Mouse (Mus musculus) embryonic facial prominence, embryonic 13.5 days (tissue): ENCODE results near the gene Gm13030. TPM values are rescaled to one million over a fixed set of nuclear protein-coding genes. Genes with fewer than 3 reads are reported as not detected.
A peak's percentile ranks its signal among the peaks of the same experiment; 100 is the strongest.

ENCODE experiments used
- ATAC-seq: fragments of 200-750 bp; cut with Nextera tagmentation; 2 replicates; pipeline ENCODE4 v1.8.0; 2017; ENCODE audit warnings: low read depth; ENCODE audit not compliant: insufficient number of reproducible peaks, insufficient read depth, low FRiP score, low TSS enrichment
- H3K27ac ChIP-seq: fragments of 300-500 bp; sonication (generic); 2 replicates; pipeline ENCODE4 v1.5.1; 2015; ENCODE audit warnings: moderate library complexity, mild to moderate bottlenecking, inconsistent platforms
- H3K27me3 ChIP-seq: fragments of 300-500 bp; sonication (generic); 2 replicates; pipeline ENCODE4 v1.6.1; 2015; ENCODE audit warnings: mild to moderate bottlenecking, inconsistent platforms
- H3K36me3 ChIP-seq: fragments of 300-500 bp; sonication (generic); 2 replicates; pipeline ENCODE4 v1.6.1; 2015; ENCODE audit warnings: mild to moderate bottlenecking, inconsistent platforms
- H3K4me1 ChIP-seq: fragments of 300-500 bp; sonication (generic); 2 replicates; pipeline ENCODE4 v1.6.1; 2015; ENCODE audit warnings: inconsistent platforms
- H3K4me2 ChIP-seq: fragments of 300-500 bp; sonication (generic); 2 replicates; pipeline ENCODE4 v1.6.1; 2015; ENCODE audit warnings: moderate library complexity, mild to moderate bottlenecking, inconsistent platforms
- H3K4me3 ChIP-seq: fragments of 300-500 bp; sonication (generic); 2 replicates; pipeline ENCODE4 v1.5.1; 2015; ENCODE audit warnings: mild to moderate bottlenecking, inconsistent platforms
- H3K9ac ChIP-seq: fragments of 300-500 bp; sonication (generic); 2 replicates; pipeline ENCODE4 v1.6.1; 2015; ENCODE audit warnings: mild to moderate bottlenecking, inconsistent platforms
- H3K9me3 ChIP-seq: fragments of 300-500 bp; sonication (generic); 2 replicates; pipeline ENCODE4 v1.6.1; 2016; ENCODE audit warnings: inconsistent platforms
- WGBS: fragments of 180-500 bp; shearing (Covaris S2); methylation state at CpG from one replicate; pipeline ENCODE4 v1.1.7; 2015; ENCODE audit warnings: mixed read lengths; 5-methylcytosine and 5-hydroxymethylcytosine counted together
- polyA plus RNA-seq: library from polyadenylated mRNA; unstranded; fragments of >200 nt; fragmentation: Nextera tagmentation; extraction: Ambion mirVana; gene quantifications from 2 replicates; pipeline ENCODE4 v1.2.1, GENCODE M21; 2015

Gene Gm13030
- polyA plus RNA-seq, 1 experiment from 2014 or later: not detected

DNA sequence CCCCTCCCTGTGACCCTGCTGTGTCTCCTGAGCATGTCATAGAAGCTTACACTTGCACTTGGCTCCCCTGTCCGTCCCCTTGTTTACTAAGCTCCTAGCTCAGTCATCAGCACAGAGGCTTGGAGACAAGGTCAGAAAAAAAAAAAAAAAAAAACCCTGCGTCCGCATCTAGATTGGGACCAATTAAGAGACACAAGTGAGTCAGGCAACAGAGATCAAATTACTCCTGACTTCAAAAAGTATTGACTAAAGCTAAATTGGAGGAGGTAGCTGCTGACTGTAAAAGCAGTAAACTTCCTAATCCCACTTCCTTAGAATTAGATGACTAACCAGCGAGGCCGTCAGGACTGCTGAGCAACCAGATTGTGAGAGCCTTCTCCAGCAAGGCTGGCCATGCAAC is 8.7 kb downstream of the Gm13030 start:
- Histone ChIP-seq H3K27me3 (peaks cover 3% of the 10 kb centered on the region; the same call in 1 of the 2 replicates), H3K4me3 (no peak overlapping the region), H3K4me1 (no peaks in the 10 kb centered on the region), H3K4me2 (no peak overlapping the region), H3K9ac (no peak overlapping the region), H3K9me3 (no peaks in the 10 kb centered on the region), H3K36me3 (no peaks in the 10 kb centered on the region), H3K27ac (no peak overlapping the region)
- WGBS: 16% methylated on average over 5 of the region's 5 CpGs
- no peak for ATAC-seq

DNA sequence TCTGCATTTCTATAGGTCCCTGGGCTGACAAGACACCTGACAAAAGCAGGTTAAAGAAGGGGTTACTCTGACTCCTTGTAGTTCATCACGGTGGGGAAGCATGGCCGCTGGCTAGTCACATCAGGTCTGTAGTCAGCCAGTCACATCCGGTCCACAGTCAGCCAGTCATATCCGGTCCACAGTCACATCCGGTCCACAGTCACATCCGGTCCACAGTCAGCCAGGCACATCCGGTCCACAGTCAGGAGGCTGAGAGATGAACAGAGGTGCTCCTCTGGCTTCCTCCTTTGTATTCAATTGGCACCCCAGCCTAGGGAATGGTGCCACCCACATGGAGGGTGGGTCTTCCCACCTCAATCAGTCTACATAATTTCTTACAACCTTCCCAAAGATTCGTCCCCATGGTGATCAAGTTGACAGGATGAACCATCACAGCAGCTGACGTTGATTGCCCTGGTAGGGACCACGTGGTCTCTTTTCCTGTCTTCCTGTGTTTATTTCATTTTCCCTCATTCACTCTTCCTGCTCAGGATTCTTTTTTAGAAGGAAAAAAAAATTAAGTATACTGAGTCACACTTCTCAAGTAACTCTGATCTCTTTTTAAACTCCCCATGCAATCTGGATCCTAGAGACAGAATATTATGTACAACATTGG is 10.3 kb downstream of the Gm13030 start, which contains the start of gene Pla2g5:
Gene Pla2g5, minus strand, starts transcription at position 139 of the 655 bp plus-strand sequence.
- WGBS: 73% methylated on average over 10 of the region's 10 CpGs
- Histone ChIP-seq H3K4me1 (no peaks in the 10 kb centered on the region), H3K27me3 (peaks cover 3% of the 10 kb centered on the region; the same call in 1 of the 2 replicates), H3K9me3 (no peaks in the 10 kb centered on the region), H3K4me2 (no peak within 1 kb of the TSS), H3K27ac (no peak within 1 kb of the TSS), H3K4me3 (no peak within 1 kb of the TSS), H3K9ac (no peak within 1 kb of the TSS), H3K36me3 (no peaks in the 10 kb centered on the region)
- ATAC-seq: no peak

DNA sequence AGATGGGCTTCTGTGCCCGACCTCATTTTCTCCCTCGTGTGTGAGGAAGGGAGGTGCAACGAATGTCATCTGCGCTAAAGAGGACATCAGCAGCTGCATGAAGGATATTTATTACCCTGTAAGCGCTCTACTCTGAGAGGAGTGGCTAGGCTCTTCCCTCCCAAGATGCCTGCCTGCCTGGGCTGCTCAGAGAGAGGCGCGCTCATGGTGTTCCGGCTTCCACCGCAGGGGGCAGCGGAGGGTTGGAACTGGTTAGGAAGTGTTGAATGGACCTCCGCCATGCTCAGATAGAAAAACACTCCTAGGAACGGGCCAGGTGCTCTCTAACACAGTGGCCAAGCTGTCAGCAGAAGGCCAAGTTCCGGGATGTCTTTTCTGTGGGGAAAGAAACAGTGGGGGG is 14.0 kb downstream of the Gm13030 start:
- H3K9ac ChIP-seq: no peak overlapping the region
- H3K4me1 ChIP-seq: no peaks in the 10 kb centered on the region
- H3K27me3 ChIP-seq: peaks cover 2% of the 10 kb centered on the region; the same call in 1 of the 2 replicates
- H3K9me3 ChIP-seq: no peaks in the 10 kb centered on the region
- H3K4me3 ChIP-seq: peak overlapping the region; percentile 17; the same call in 1 of the 2 replicates
- 5% methylated on average over 13 of the region's 13 CpGs for WGBS
- H3K4me2 ChIP-seq: peak overlapping the region; percentile 48
- no peak for ATAC-seq
- H3K27ac ChIP-seq: no peak overlapping the region
- no peaks in the 10 kb centered on the region for H3K36me3 ChIP-seq

DNA sequence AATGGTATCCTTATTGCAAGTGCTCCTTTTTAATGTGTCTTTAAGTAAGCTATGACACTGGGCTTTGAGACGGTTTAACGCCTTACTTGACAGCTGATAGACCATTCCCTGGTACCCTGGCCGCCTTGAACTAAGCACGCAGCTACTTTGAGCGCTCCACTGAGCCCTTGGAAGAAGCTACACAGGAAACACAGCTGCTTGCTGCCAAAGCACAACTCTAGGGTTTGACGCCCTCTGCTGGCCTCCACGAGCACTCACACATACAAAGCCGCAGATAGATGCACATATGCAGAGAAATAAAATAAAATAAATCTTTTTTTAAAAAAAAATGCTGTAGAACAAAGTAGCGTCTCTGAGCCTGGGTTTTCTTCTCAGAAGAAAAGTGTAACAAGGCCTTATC is 14.5 kb downstream of the Gm13030 start:
- no peaks in the 10 kb centered on the region for H3K4me1 ChIP-seq
- no peak for ATAC-seq
- WGBS: 22% methylated on average over 9 of the region's 9 CpGs
- no peaks in the 10 kb centered on the region for H3K9me3 ChIP-seq
- no peaks in the 10 kb centered on the region for H3K36me3 ChIP-seq
- H3K4me2 ChIP-seq: peak overlapping the region; percentile 48
- peak overlapping the region; percentile 17; the same call in 1 of the 2 replicates for H3K4me3 ChIP-seq
- H3K9ac ChIP-seq: no peak overlapping the region
- no peak overlapping the region for H3K27ac ChIP-seq
- H3K27me3 ChIP-seq: no peaks in the 10 kb centered on the region

DNA sequence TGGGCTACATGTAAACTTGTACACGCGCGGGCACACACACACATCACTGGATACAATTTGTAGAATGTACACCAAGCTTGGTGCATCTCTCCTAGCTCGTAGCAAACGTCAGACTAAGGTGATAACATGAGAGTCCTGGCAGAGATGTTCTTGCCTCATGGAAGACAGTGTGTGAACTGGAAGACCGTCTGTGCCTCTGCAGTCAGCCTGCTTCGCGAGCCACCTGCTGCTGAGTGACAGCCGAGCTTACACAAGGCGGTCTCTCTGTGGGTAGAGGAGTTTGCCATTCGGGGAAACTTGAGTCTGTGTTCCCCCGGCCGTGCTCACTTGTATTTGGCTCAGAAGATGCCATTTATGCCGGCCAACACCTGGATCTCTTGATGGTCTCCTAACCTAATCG is 15.3 kb downstream of the Gm13030 start:
- Histone ChIP-seq H3K27ac (no peak overlapping the region), H3K36me3 (no peaks in the 10 kb centered on the region), H3K4me1 (no peaks in the 10 kb centered on the region), H3K27me3 (no peaks in the 10 kb centered on the region; the same call in 1 of the 2 replicates), H3K4me3 (no peak overlapping the region), H3K4me2 (no peak overlapping the region), H3K9ac (no peak overlapping the region), H3K9me3 (no peaks in the 10 kb centered on the region)
- no peak for ATAC-seq
- 84% methylated on average over 15 of the region's 15 CpGs for WGBS

DNA sequence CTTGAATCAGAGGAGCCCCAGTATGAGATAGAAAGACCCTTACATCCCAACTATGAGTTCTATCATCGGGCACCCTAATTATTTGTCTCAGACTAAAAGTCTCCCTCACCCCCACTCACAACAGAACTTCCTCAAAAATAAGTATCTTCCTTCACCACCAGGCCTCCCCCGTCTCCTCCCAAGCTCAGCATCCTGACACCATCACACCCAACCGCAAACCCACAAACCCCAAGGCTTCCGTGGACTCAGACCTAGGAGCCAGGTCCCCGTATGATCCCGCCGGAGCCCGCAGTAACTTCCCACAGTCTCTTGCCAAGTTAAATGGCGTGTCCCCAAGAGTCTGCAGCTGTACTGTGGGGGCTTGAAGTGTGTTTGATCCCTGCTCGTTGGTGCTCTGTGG is 16.2 kb downstream of the Gm13030 start:
- Histone ChIP-seq H3K9me3 (no peaks in the 10 kb centered on the region), H3K4me2 (no peak overlapping the region), H3K27ac (no peak overlapping the region), H3K4me1 (no peaks in the 10 kb centered on the region), H3K9ac (no peak overlapping the region), H3K4me3 (no peak overlapping the region), H3K27me3 (peaks cover 1% of the 10 kb centered on the region; the same call in 1 of the 2 replicates), H3K36me3 (no peaks in the 10 kb centered on the region)
- no peak for ATAC-seq
- WGBS: 87% methylated on average over 10 of the region's 10 CpGs

DNA sequence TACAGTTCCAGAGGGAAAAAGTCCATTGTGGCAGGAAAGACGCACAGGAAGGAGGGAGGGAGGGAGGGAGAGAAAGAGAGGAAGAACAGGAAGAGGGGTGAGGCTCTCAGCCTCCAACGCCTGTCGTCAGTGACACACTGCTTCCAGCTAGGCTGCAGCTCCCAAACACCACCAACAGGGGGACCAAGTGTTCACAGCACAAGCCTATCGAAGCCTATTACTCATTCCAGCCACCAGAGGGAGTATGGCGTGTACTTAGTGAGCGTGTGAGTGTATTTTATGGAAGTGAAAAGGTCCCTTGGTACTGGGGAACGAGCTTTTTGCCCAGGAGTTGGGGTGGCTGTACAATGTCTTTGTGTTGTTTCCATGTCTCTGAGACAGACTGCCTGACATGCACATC is 17.3 kb downstream of the Gm13030 start:
- no peaks in the 10 kb centered on the region for H3K36me3 ChIP-seq
- WGBS: 18% methylated on average over 7 of the region's 7 CpGs
- no peak overlapping the region for H3K27ac ChIP-seq
- H3K4me1 ChIP-seq: no peaks in the 10 kb centered on the region
- no peak overlapping the region for H3K4me2 ChIP-seq
- H3K27me3 ChIP-seq: peaks cover 5% of the 10 kb centered on the region; the same call in 1 of the 2 replicates
- no peak overlapping the region for H3K4me3 ChIP-seq
- no peak for ATAC-seq
- H3K9ac ChIP-seq: no peak overlapping the region
- no peaks in the 10 kb centered on the region for H3K9me3 ChIP-seq

DNA sequence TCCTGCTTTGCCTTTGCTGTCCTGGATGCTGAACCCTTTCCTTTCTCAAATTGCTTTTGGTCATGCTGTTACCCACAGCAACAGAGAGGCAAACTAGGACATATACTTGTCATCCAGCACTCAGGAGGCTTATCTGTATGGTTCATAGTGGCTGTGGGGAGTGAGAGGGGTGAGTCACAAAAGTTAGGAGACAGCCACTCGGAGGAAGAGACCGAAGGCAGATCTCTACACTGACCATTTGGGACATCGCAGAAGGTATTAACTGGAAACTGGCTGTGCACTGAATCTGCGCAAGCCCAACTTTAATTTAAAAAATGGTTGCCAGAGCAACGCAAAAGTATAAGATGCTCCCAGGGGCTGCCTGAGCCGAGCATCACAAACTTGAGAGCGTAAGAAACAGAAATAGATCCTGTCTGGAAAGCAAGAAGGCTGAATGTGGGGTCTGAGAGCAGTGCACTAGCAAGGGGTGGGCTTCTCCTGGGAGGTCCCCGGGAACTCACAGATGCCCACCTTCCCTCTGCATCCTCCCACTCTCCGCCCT is 18.6 kb downstream of the Gm13030 start:
- H3K9me3 ChIP-seq: no peaks in the 10 kb centered on the region
- H3K4me1 ChIP-seq: no peaks in the 10 kb centered on the region
- 79% methylated on average over 9 of the region's 9 CpGs for WGBS
- H3K4me2 ChIP-seq: no peak overlapping the region
- ATAC-seq: no peak
- H3K27ac ChIP-seq: no peak overlapping the region
- H3K9ac ChIP-seq: no peak overlapping the region
- no peak overlapping the region for H3K4me3 ChIP-seq
- peaks cover 10% of the 10 kb centered on the region; the same call in 1 of the 2 replicates for H3K27me3 ChIP-seq
- no peaks in the 10 kb centered on the region for H3K36me3 ChIP-seq

DNA sequence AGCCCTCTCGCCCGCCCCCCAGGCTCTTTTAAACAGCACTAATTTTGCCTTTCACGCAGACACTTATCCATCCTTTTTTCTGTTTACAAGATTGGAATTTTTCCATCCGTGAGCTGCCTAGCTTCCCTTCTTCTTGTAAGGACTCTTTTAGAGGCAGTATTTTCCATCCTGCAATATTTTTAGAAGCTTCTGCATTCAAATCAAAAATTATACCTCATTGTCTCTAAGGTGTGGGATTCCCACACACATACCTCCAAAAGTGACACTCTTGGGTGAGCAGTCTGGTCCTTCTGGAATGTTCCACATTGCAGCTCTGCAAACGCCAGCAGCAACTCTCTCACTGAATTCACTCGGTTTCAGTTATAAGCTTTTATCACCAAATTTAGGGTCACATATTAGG is 20.8 kb downstream of the Gm13030 start:
- no peaks in the 10 kb centered on the region for H3K4me1 ChIP-seq
- H3K4me3 ChIP-seq: no peak overlapping the region
- H3K9me3 ChIP-seq: no peaks in the 10 kb centered on the region
- no peak overlapping the region for H3K9ac ChIP-seq
- ATAC-seq: no peak
- peaks cover 10% of the 10 kb centered on the region; the same call in 1 of the 2 replicates for H3K27me3 ChIP-seq
- H3K4me2 ChIP-seq: no peak overlapping the region
- 71% methylated on average over 6 of the region's 6 CpGs for WGBS
- no peaks in the 10 kb centered on the region for H3K36me3 ChIP-seq
- H3K27ac ChIP-seq: no peak overlapping the region

DNA sequence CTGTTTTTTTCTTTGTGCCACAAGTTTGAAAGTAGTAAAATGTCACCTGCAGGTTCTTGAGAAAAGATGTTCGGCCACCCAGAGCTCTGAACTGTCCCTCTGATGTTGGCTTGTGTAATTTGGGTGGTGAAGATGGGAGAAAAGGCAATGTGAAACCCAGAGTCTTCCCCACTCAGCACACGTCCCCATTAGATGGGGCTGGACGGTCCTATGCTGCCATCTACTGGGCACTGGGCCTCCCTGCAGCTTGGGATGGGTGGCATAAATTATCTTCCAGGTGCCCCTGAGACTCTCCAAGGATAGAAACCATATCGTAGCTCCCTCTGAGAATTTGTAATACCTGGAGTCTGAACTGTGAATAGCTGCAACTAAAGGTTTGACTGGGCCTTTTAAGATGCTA is 22.3 kb downstream of the Gm13030 start:
- no peak for ATAC-seq
- Histone ChIP-seq H3K9me3 (no peaks in the 10 kb centered on the region), H3K4me3 (no peak overlapping the region), H3K36me3 (no peaks in the 10 kb centered on the region), H3K27me3 (peaks cover 10% of the 10 kb centered on the region; the same call in 1 of the 2 replicates), H3K4me1 (no peaks in the 10 kb centered on the region), H3K4me2 (no peak overlapping the region), H3K27ac (no peak overlapping the region), H3K9ac (no peak overlapping the region)
- 8% methylated on average over 4 of the region's 4 CpGs for WGBS

DNA sequence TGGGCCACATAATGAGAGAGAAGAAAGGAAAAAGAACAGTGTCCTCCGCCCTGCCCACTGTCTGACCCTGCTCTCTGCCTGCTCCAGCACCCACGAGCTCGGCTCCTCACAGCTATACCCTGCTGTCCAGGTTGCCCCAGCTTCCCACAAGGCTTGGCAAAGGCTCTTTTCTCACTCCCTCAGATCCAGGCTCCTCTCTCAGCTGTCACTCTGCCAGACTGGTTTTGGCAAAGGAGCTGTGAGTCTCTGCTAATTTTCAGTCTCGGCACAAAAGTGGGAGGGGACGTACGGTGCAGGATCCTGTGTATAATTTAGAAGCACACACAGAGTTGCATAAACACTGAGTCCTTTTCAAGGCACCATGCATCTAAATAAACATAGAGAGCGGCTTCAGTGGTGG is 32.4 kb downstream of the Gm13030 start:
- no peaks in the 10 kb centered on the region for H3K4me1 ChIP-seq
- no peak overlapping the region for H3K9ac ChIP-seq
- no peak for ATAC-seq
- no peaks in the 10 kb centered on the region for H3K27me3 ChIP-seq
- H3K27ac ChIP-seq: no peak overlapping the region
- no peak overlapping the region for H3K4me3 ChIP-seq
- no peak overlapping the region for H3K4me2 ChIP-seq
- H3K9me3 ChIP-seq: peaks cover 9% of the 10 kb centered on the region
- 80% methylated on average over 7 of the region's 7 CpGs for WGBS
- no peaks in the 10 kb centered on the region for H3K36me3 ChIP-seq

DNA sequence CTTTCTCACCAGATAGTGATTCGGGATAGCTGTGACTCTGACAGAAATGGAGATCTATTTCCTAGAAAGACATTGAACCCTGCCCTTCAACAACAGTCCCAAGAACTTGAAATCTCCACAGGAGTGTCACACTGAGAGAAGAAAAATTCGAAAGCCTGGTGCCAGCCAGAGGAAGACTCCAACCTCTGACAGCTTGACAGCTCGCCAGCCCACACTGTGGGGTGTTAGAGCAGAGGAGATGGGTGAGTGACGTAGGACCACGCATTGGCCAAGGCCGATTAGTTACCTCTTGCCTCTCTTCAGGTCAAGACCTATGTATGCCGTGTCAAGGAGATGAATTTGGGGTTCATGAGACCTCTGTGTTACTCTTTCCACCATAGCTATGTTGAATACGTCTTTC is 33.0 kb downstream of the Gm13030 start:
- 81% methylated on average over 8 of the region's 8 CpGs for WGBS

More for the DNA sequence above, 33.0 kb downstream of the Gm13030 start:
- H3K27ac ChIP-seq: no peak overlapping the region
- no peaks in the 10 kb centered on the region for H3K36me3 ChIP-seq
- no peak overlapping the region for H3K4me2 ChIP-seq
- no peak overlapping the region for H3K4me3 ChIP-seq
- no peak overlapping the region for H3K9ac ChIP-seq
- peaks cover 9% of the 10 kb centered on the region for H3K9me3 ChIP-seq
- H3K27me3 ChIP-seq: no peaks in the 10 kb centered on the region
- no peaks in the 10 kb centered on the region for H3K4me1 ChIP-seq
- no peak for ATAC-seq
